Comparison of ENCODE assay signal across 13 mouse cellular contexts in genomic region chr7:4131964-4132363, GRCm38 (mm10). TPM values are rescaled to one million over a fixed set of nuclear protein-coding genes. Genes with fewer than 3 reads are reported as not detected.
A peak's percentile ranks its signal among the peaks of the same experiment; 100 is the strongest.
DNase-seq lines count a peak whose midpoint lies in the region; ATAC-seq lines count a peak whose summit lies in the region.
"Had no signal": no experiment of that assay in that cellular context is flagged by ENCODE, and none has a peak within 500 bp of the region (broad histone marks: within the 10 kb centered on the region; RNA-seq: fewer than 3 reads in every experiment).

No protein-coding gene starts in this region.

- no peak overlapping the region for H3K4me3 ChIP-seq in limb, embryonic 13.5 days
- no peak overlapping the region for H3K4me3 ChIP-seq in limb, embryonic 10.5 days
- no peak overlapping the region for H3K4me3 ChIP-seq in hindbrain, embryonic 15.5 days
- H3K4me3 ChIP-seq in neural tube, embryonic 14.5 days (ENCODE audit: low read depth, low read length) = no peak overlapping the region
- H3K4me3 ChIP-seq: heart, adult 2 months; limb, embryonic 15.5 days had no signal

- no peak overlapping the region for H3K4me2 ChIP-seq in limb, embryonic 13.5 days (replicated peaks)
- H3K4me2 ChIP-seq in hindbrain, embryonic 15.5 days = no peak overlapping the region
- H3K4me2 ChIP-seq in neural tube, embryonic 14.5 days (ENCODE audit: low read depth, low read length) = no peak overlapping the region

- no peak for ATAC-seq in limb, embryonic 13.5 days (ENCODE audit: low FRiP score, low read depth)
- ATAC-seq in hindbrain, embryonic 15.5 days (ENCODE audit: low FRiP score, low read depth) = no peak
- no peak for ATAC-seq in neural tube, embryonic 14.5 days (ENCODE audit: low read depth)

- H3K36me3 ChIP-seq in limb, embryonic 13.5 days = no peaks in the 10 kb centered on the region
- H3K36me3 ChIP-seq in limb, embryonic 10.5 days = 0 out of 2 replicates have a peak, but pooled peaks cover 2% of the 10 kb centered on the region
- peaks cover 2% of the 10 kb centered on the region for H3K36me3 ChIP-seq in hindbrain, embryonic 15.5 days
- H3K36me3 ChIP-seq in neural tube, embryonic 14.5 days (ENCODE audit: control insufficient read depth, insufficient read depth, low read length) = 0 out of 2 replicates have a peak, but pooled peaks cover 3% of the 10 kb centered on the region
- H3K36me3 ChIP-seq: limb, embryonic 15.5 days had no signal

- H3K27me3 ChIP-seq in limb, embryonic 13.5 days = no peaks in the 10 kb centered on the region
- H3K27me3 ChIP-seq in limb, embryonic 10.5 days (ENCODE audit: low read depth, poor library complexity, severe bottlenecking) = no peaks in the 10 kb centered on the region
- H3K27me3 ChIP-seq in hindbrain, embryonic 15.5 days = no peaks in the 10 kb centered on the region
- H3K27me3 ChIP-seq in neural tube, embryonic 14.5 days (ENCODE audit: control insufficient read depth, insufficient read depth, low read length) = no peaks in the 10 kb centered on the region
- H3K27me3 ChIP-seq: limb, embryonic 15.5 days had no signal

- H3K9ac ChIP-seq in limb, embryonic 13.5 days = 0 out of 2 replicates have a peak overlapping the region, but pooled peaks have one; percentile 35
- no peak overlapping the region for H3K9ac ChIP-seq in hindbrain, embryonic 15.5 days
- no peak overlapping the region; the same call in 1 of the 2 replicates for H3K9ac ChIP-seq in neural tube, embryonic 14.5 days (replicated peaks; ENCODE audit: low read depth, low read length)
- H3K9ac ChIP-seq: limb, embryonic 15.5 days had no signal

- H3K4me1 ChIP-seq in limb, embryonic 13.5 days = peaks cover 3% of the 10 kb centered on the region; the same call in 1 of the 2 replicates
- H3K4me1 ChIP-seq in limb, embryonic 10.5 days = no peaks in the 10 kb centered on the region
- H3K4me1 ChIP-seq in hindbrain, embryonic 15.5 days (replicated peaks) = peaks cover 23% of the 10 kb centered on the region
- H3K4me1 ChIP-seq in neural tube, embryonic 14.5 days (ENCODE audit: control insufficient read depth, insufficient read depth, low read length) = 0 out of 2 replicates have a peak, but pooled peaks cover 5% of the 10 kb centered on the region

- WGBS in limb, embryonic 13.5 days = 89% methylated on average over 8 of the region's 8 CpGs
- 95% methylated on average over 8 of the region's 8 CpGs for WGBS in limb, embryonic 10.5 days
- 85% methylated on average over 8 of the region's 8 CpGs for WGBS in hindbrain, embryonic 15.5 days
- WGBS in neural tube, embryonic 14.5 days = 87% methylated on average over 8 of the region's 8 CpGs

- no peak overlapping the region for H3K27ac ChIP-seq in limb, embryonic 13.5 days
- H3K27ac ChIP-seq in limb, embryonic 10.5 days = no peak overlapping the region
- H3K27ac ChIP-seq in hindbrain, embryonic 15.5 days (replicated peaks) = peak overlapping the region; percentile 71; the same call in 1 of the 2 replicates
- peak overlapping the region; percentile 57 for H3K27ac ChIP-seq in neural tube, embryonic 14.5 days (ENCODE audit: low read depth, low read length)
- H3K27ac ChIP-seq: heart, adult 2 months; limb, embryonic 15.5 days had no signal

- DNase-seq in frontal cortex, postnatal 10 days (ENCODE audit: low spot score in 2 of 2) = peak; percentile 13 to 23
- no peak for DNase-seq in frontal cortex, adult 2 months (ENCODE audit: extremely low spot score in 1 of 2, low spot score in 1 of 2)
- DNase-seq in limb, embryonic 10.5 days (ENCODE audit: low spot score) = no peak
- no peak for DNase-seq in lung, postnatal 14 days
- DNase-seq: adrenal gland, postnatal 14 days; embryo, embryonic 11 days; heart, adult 2 months; kidney, postnatal 10 days; lung, adult 18-20 months had no signal

- no peaks in the 10 kb centered on the region for H3K9me3 ChIP-seq in limb, embryonic 13.5 days
- H3K9me3 ChIP-seq in limb, embryonic 10.5 days (replicated peaks) = no peaks in the 10 kb centered on the region
- H3K9me3 ChIP-seq in hindbrain, embryonic 15.5 days = no peaks in the 10 kb centered on the region
- H3K9me3 ChIP-seq in neural tube, embryonic 14.5 days (ENCODE audit: control insufficient read depth, low read length) = no peaks in the 10 kb centered on the region
- H3K9me3 ChIP-seq: limb, embryonic 15.5 days had no signal

RNA-seq across cellular contexts. Expression of gene Leng8, which starts 4.9 kb away (rescaled TPM):
- 641 and 654 TPM in 2 replicates for polyA plus RNA-seq in frontal cortex, adult 2 months (2012; rRNA removed)
- polyA plus RNA-seq in limb, embryonic 13.5 days (2015; fragmentation: Nextera tagmentation; extraction: Ambion mirVana) = 59.1 and 64.4 TPM in 2 replicates
- polyA plus RNA-seq in limb, embryonic 10.5 days (2016; fragmentation: Nextera tagmentation; extraction: Ambion mirVana) = 61.7 and 75.9 TPM in 2 replicates
- 83.6 and 97.5 TPM in 2 replicates for polyA plus RNA-seq in hindbrain, embryonic 15.5 days (2015; fragmentation: Nextera tagmentation; extraction: Ambion mirVana)
- polyA plus RNA-seq in neural tube, embryonic 14.5 days (2014; fragmentation: Nextera tagmentation; extraction: Ambion mirVana) = 62.4 and 68.1 TPM in 2 replicates

RNA-seq across cellular contexts. Expression of gene Ttyh1, which starts 12.8 kb away (rescaled TPM):
- 712 and 743 TPM in 2 replicates for polyA plus RNA-seq in frontal cortex, adult 2 months (2012; rRNA removed)
- polyA plus RNA-seq in limb, embryonic 13.5 days (2015; fragmentation: Nextera tagmentation; extraction: Ambion mirVana) = 2.0 and 2.3 TPM in 2 replicates
- 0.79 and 1.2 TPM in 2 replicates for polyA plus RNA-seq in limb, embryonic 10.5 days (2016; fragmentation: Nextera tagmentation; extraction: Ambion mirVana)
- polyA plus RNA-seq in hindbrain, embryonic 15.5 days (2015; fragmentation: Nextera tagmentation; extraction: Ambion mirVana) = 158 and 181 TPM in 2 replicates
- polyA plus RNA-seq in neural tube, embryonic 14.5 days (2014; fragmentation: Nextera tagmentation; extraction: Ambion mirVana) = 149 and 151 TPM in 2 replicates

RNA-seq across cellular contexts. Expression of gene Leng9, which starts 18.2 kb away (rescaled TPM):
- 7.1 and 8.0 TPM in 2 replicates for polyA plus RNA-seq in frontal cortex, adult 2 months (2012; rRNA removed)
- polyA plus RNA-seq in limb, embryonic 13.5 days (2015; fragmentation: Nextera tagmentation; extraction: Ambion mirVana) = 4.6 and 4.9 TPM in 2 replicates
- 1.2 and 2.0 TPM in 2 replicates for polyA plus RNA-seq in limb, embryonic 10.5 days (2016; fragmentation: Nextera tagmentation; extraction: Ambion mirVana)
- polyA plus RNA-seq in hindbrain, embryonic 15.5 days (2015; fragmentation: Nextera tagmentation; extraction: Ambion mirVana) = 4.4 and 5.7 TPM in 2 replicates
- 4.1 and 4.6 TPM in 2 replicates for polyA plus RNA-seq in neural tube, embryonic 14.5 days (2014; fragmentation: Nextera tagmentation; extraction: Ambion mirVana)

RNA-seq across cellular contexts. Expression of gene Cdc42ep5, which starts 32.7 kb away (rescaled TPM):
- 3.5 and 3.9 TPM in 2 replicates for polyA plus RNA-seq in frontal cortex, adult 2 months (2012; rRNA removed)
- 70.9 and 74.3 TPM in 2 replicates for polyA plus RNA-seq in limb, embryonic 13.5 days (2015; fragmentation: Nextera tagmentation; extraction: Ambion mirVana)
- 23.5 and 32.3 TPM in 2 replicates for polyA plus RNA-seq in limb, embryonic 10.5 days (2016; fragmentation: Nextera tagmentation; extraction: Ambion mirVana)
- polyA plus RNA-seq in hindbrain, embryonic 15.5 days (2015; fragmentation: Nextera tagmentation; extraction: Ambion mirVana) = 7.4 and 8.8 TPM in 2 replicates
- polyA plus RNA-seq in neural tube, embryonic 14.5 days (2014; fragmentation: Nextera tagmentation; extraction: Ambion mirVana) = 3.0 and 9.8 TPM in 2 replicates

Comparison
In these comparisons a context has a peak if more than half of its experiments do, and no peak if none do; other contexts are left out.
1. DNase-seq: peak in frontal cortex, postnatal 10 days (2 of 2); none in frontal cortex, adult 2 months (0 of 2), limb, embryonic 10.5 days (single experiment) and lung, postnatal 14 days (single experiment).
2. H3K27ac ChIP-seq: peak in hindbrain, embryonic 15.5 days (single experiment) and neural tube, embryonic 14.5 days (single experiment); none in limb, embryonic 13.5 days (single experiment) and limb, embryonic 10.5 days (single experiment).
3. RNA of gene Ttyh1, which starts 12.8 kb away (polyA plus RNA-seq): 712 to 743 TPM in frontal cortex, adult 2 months, 158 to 181 TPM in hindbrain, embryonic 15.5 days and 149 to 151 TPM in neural tube, embryonic 14.5 days; 2.0 to 2.3 TPM in limb, embryonic 13.5 days and 0.79 to 1.2 TPM in limb, embryonic 10.5 days; every median in the first group is over 10 times any median in the second.